Mouse (Mus musculus) kidney, adult 9 months (tissue): ENCODE measurements around the gene A930017K11Rik.
A peak's percentile ranks its signal among the peaks of the same experiment; 100 is the strongest.

Experiments
- DNase-seq: peaks from one replicate; pipeline ENCODE4 v3.0.0; 2022

A930017K11Rik gene

GRCm38 (mm10) chr17:25958771-25959494 lies 6.6 kb upstream of the A930017K11Rik start:
- no peak for DNase-seq

- no peak for DNase-seq
Observed at GRCm38 (mm10) chr17:25957586-25958051, 5.3 kb upstream of the A930017K11Rik start.

- DNase-seq = no peak
Observed at GRCm38 (mm10) chr17:25956631-25957030, 4.3 kb upstream of the A930017K11Rik start.

GRCm38 (mm10) chr17:25956201-25956600 lies 3.8 kb upstream of the A930017K11Rik start:
- DNase-seq = no peak

- DNase-seq = no peak
Observed at GRCm38 (mm10) chr17:25955736-25956135, 3.4 kb upstream of the A930017K11Rik start.

GRCm38 (mm10) chr17:25954671-25955070 lies 2.3 kb upstream of the A930017K11Rik start:
- no peak for DNase-seq

GRCm38 (mm10) chr17:25953161-25953560 lies 796 bp upstream of the A930017K11Rik start:
- no peak for DNase-seq

- no peak for DNase-seq
Observed at GRCm38 (mm10) chr17:25951225-25951802, 1.1 kb downstream of the A930017K11Rik start.

GRCm38 (mm10) chr17:25950706-25951105 lies 1.7 kb downstream of the A930017K11Rik start:
- DNase-seq = no peak

GRCm38 (mm10) chr17:25949981-25950380 lies 2.4 kb downstream of the A930017K11Rik start:
- no peak for DNase-seq

- DNase-seq = no peak
Observed at GRCm38 (mm10) chr17:25948051-25948450, 4.3 kb downstream of the A930017K11Rik start.

GRCm38 (mm10) chr17:25947576-25947975 lies 4.8 kb downstream of the A930017K11Rik start:
- no peak for DNase-seq

- no peak for DNase-seq
Observed at GRCm38 (mm10) chr17:25946891-25947290, 5.5 kb downstream of the A930017K11Rik start.

- no peak for DNase-seq
Observed at GRCm38 (mm10) chr17:25946349-25946748, 6.0 kb downstream of the A930017K11Rik start.

GRCm38 (mm10) chr17:25945517-25946155 lies 6.7 kb downstream of the A930017K11Rik start:
- peak; percentile 70 for DNase-seq

- no peak for DNase-seq
Observed at GRCm38 (mm10) chr17:25944366-25945163, 7.8 kb downstream of the A930017K11Rik start, which contains the start of the genes Pigq and Nhlrc4. Gene Pigq, minus strand, starts transcription at chr17:25944936. Gene Nhlrc4, minus strand, starts transcription at chr17:25944961.

GRCm38 (mm10) chr17:25943769-25944168 lies 8.6 kb downstream of the A930017K11Rik start:
- no peak for DNase-seq

GRCm38 (mm10) chr17:25943221-25943620 lies 9.1 kb downstream of the A930017K11Rik start:
- no peak for DNase-seq

GRCm38 (mm10) chr17:25942597-25943151 lies 9.7 kb downstream of the A930017K11Rik start:
- no peak for DNase-seq

- peak; percentile 69 for DNase-seq
Observed at GRCm38 (mm10) chr17:25941511-25942241, 10.7 kb downstream of the A930017K11Rik start.

GRCm38 (mm10) chr17:25934526-25934925 lies 17.8 kb downstream of the A930017K11Rik start:
- no peak for DNase-seq

- no peak for DNase-seq
Observed at GRCm38 (mm10) chr17:25925348-25925747, 27.0 kb downstream of the A930017K11Rik start.
